Mouse (Mus musculus): ENCODE measurements around the gene Zfp808.
A peak's percentile ranks its signal among the peaks of the same experiment; 100 is the strongest.
"Not testable (repeated sequence)": the region's sequence is repeated elsewhere in the genome, so short reads cannot be mapped to it uniquely, and the experiment has no call there.

Gene Zfp808

GRCm38 (mm10) chr13:62129432-62130171 is at the start of gene Zfp808:
Gene Zfp808, plus strand, starts transcription at chr13:62129886.
- peak in 1 of 2 experiments; percentile 33 for DNase-seq (ENCODE audit: low spot score in 2 of 2)

GRCm38 (mm10) chr13:62098786-62099185 is 30.9 kb upstream of the Zfp808 start:
- DNase-seq (ENCODE audit: low spot score in 2 of 2), result not testable (repeated sequence)

- DNase-seq (ENCODE audit: low spot score in 2 of 2), result not testable (repeated sequence)
These were observed 30.2 kb upstream of the Zfp808 start for GRCm38 (mm10) chr13:62099454-62099853.

- not testable (repeated sequence) for DNase-seq (ENCODE audit: low spot score in 2 of 2)
These were observed 27.3 kb upstream of the Zfp808 start for GRCm38 (mm10) chr13:62102368-62102767.

GRCm38 (mm10) chr13:62115861-62116260 is 13.8 kb upstream of the Zfp808 start:
- not testable (repeated sequence) for DNase-seq (ENCODE audit: low spot score in 2 of 2)

- not testable (repeated sequence) for DNase-seq (ENCODE audit: low spot score in 2 of 2)
These were observed 8.1 kb upstream of the Zfp808 start for GRCm38 (mm10) chr13:62121578-62121977.

GRCm38 (mm10) chr13:62181835-62182755 is 52.4 kb downstream of the Zfp808 start:
- not testable (repeated sequence) for DNase-seq (ENCODE audit: low spot score in 2 of 2)

- no peak for DNase-seq (ENCODE audit: low spot score in 2 of 2)
These were observed 115.6 kb downstream of the Zfp808 start for GRCm38 (mm10) chr13:62245264-62245663.

- not testable (repeated sequence) for DNase-seq (ENCODE audit: low spot score in 2 of 2)
These were observed 125.5 kb downstream of the Zfp808 start for GRCm38 (mm10) chr13:62255226-62255625.

- no peak for DNase-seq (ENCODE audit: low spot score in 2 of 2)
These were observed 133.7 kb downstream of the Zfp808 start for GRCm38 (mm10) chr13:62263392-62263791.
